Mouse (Mus musculus): ENCODE data around the gene Muc4.

Muc4 gene

DNA sequence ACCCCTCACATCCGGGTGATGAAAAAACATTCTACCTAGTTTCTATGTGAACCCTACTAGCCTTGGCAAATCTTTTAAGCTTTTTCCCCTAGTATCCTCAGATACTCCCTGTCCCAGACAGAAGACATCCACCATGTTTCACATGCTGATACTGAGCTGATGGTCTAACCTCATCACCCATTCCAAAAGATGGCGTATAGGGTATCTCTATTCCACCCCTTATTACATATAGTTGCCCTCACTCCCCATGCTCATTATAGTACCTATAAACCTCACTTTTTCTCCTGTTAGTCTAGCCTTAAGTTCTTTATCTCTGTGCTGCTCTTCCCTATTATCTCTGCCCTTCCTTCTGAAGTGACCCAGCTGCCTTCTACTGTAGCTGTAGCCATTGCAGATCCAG lies at the start of gene Muc4:
Gene Muc4 (plus strand): TSS at position 301 of the 400 bp plus-strand sequence.
- no peak for DNase-seq

DNA sequence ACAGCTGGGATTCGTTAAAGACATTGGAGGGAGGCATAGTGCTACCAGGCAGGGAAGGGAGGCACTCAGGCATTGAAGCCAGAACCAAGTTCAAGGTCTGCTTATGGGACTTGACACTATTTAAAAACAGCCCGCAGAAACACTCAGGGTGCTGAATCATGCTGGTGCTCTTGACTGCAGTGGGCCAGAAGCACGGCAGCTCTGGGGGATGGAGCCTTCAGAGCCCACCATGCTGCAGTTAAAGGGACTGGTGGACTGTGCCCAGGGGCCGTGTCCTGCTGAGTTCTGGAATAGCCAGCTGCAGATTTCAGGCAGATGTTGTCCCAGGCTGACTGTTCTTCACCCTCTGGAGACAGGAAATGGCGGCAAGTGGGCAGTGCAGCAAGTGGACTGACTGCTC lies 49.7 kb upstream of the Muc4 start:
- no peak for DNase-seq

DNA sequence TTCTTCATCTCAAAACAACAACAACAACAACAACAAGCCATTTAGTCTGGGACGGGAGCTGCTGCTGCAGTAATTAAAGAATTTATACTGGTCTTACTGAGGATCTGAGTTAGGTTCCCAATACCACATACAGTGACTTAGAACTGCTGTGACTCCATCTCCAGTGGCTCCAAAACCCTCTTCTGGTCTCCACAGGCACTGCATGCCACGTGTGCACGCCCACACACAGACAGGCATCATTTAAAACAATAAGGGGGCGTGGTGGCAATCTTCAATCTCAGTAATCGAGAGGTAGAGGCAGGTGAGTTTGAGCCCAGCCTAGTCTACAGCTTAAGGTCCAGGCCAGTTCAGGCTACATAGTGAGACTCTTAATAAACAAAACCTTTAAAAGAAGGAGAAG lies 48.5 kb upstream of the Muc4 start:
- DNase-seq = no peak

DNA sequence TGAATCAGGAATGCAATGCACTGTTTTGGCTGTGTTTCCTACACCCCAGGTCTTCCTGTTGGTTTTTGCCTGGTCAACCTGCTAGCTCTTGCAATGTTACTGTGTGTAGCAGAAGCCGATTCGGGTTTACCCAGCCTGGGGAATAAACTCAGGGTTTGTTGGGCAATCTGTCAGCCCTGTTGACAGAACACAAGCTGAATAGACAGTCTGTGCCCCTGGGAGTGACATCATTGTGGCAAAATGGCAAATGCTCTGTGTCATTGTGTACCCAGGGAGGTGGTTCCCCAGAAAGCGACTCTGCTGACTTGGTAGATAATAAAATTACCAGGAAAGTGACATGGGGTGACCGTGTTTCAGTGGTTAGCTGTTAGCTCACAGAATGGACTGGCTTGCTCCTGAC lies 46.9 kb upstream of the Muc4 start:
- DNase-seq = no peak

DNA sequence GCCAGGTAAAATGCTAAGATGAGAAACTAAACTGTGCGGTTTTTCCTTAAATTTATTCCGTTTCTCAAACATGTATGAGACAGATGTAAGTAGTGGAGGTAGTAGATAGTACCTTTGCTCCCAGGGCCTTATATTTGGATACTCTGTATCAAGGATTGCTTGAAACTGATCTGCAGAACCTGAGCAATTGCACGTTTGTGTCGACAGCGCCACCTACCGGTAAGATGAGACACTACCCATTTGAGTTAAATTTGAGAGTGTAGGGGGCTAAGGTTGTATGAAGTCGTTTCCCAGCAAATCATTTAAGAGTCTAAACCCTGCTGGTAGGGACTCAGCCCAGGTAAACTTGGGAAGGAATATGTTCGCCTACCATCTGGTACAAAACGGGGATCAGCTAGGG lies 46.2 kb upstream of the Muc4 start:
- DNase-seq = peak; percentile 81

DNA sequence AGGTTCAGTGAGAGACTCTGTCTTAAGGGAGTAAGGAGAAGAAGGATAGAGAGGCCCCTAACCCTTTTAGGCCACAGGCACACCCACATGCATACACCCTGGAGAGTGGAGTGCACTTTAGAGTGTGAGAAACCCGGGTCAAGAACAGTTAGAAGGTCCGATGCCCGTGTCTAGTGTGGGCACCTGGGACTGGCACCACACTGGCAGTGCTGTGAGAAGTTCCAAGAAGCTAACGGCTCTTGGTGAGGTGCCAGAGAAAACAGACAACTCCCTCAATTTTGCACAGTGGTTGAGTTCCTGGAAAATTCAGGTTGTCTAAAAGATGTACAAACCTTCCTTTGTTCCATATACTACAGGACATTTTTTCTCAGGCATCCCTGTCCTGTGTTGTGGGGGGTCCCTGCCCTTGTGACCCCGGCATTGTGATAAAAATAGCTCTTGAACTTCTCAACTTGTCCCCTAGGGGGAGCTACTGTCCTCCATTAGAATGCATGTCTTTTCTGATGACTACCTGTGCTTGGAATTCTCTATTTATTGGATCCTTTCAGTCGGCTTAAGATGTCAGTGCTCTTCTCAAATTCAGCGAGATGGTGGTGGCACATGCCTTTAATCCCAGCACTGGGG lies 38.7 kb upstream of the Muc4 start:
- peak; percentile 72 for DNase-seq

DNA sequence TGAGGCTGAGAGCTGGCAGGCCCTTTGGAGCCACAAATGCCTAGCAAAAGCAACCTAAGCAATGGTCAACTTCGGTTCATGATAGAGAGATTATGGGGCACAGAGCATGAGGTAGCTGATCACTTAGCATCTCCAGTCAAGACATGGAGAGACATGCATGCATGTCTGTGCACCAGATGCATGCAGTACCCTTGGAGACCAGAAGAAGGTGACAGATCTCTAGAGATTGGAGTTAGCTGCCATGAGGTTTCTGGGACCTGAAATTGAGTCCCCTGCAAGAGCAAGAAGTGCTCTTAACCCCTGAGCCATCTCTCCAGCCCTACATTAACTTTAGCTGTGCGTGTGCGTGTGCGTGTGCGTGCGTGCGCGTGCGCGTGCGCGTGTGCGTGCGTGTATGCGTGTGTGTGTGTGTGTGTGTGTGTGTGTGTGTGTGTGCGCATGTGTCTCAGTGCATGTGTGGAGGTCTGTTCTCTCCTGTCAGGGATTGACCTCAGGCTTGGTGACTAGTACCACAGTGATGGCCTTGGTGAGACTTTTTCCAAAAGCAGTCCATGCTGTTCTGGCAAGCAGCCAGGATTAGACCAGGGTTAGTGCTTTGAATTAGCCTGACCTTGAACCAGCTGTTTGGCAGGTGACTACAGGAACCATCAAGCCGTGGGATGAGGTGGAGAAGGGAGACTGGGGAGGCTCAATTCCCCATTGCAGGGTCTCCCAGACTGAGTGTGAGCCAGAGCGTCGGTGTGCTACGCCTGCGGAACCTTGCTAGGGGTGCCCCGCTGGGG lies 37.8 kb upstream of the Muc4 start:
- peak; percentile 32 for DNase-seq

DNA sequence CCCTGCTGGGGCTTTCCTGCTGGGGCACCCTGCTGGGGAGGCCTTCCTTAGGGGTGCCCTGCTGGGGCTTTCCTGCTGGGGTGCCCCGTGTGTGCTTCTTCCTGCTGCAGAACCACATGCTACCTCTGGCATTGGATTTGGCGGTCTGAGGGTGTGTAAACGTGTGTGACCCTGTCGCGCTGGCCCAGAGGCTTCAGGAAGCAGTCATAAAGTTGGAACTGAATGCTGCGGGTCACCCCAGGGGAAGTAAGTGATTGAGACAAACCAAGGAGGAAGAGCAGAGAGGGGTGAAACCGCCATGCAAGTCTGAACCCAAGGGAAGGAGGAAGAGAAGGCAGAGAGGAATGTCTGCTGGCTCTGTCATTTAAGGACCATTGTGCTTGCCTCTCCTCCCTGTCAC lies 37.1 kb upstream of the Muc4 start:
- DNase-seq = no peak

DNA sequence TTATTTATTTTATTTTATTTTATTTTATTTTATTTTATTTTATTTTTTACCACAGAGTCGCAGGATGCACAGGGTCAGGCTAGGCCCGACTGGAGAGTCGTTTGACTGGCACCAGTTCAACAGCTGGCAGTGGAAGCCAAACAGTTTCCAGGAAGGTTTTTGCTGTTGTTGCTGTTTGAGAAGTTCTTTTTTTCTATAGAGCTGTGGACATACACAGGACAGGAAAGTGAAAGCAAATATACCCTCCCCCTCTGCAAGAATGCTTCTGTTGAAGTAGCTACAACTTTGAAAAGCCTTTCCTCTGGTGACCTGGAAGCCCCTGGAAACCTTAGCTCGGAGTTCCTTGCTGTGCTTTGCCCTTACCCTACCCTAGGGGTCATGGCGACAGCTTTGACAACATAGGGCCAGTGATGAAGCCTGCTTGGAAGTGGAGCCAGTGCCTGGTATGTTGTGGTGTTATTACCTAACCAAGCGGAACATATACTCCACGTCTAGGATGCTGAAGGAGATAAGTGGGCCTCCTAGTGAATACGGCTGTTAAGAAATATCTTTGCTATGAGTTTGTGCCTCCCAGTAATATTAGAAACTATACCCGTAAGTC lies 32.3 kb upstream of the Muc4 start:
- no peak for DNase-seq

DNA sequence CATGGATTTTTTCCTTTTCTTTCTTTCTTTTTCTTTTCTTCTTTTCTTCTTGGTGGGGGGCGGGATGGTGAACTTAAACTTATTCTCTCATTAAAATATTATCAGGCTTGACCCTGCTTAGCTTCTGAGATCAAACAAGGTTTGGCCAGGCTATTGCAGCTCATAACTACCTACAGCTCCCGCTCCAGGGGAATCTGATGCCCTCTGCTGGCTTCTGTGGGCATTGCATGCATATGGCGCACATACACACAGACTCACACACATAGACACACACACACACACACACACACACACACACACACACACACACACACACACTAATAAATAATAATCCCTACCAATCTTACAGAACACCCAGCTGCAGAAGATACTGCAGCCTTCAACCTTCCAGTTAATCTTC lies 30.1 kb upstream of the Muc4 start:
- no peak for DNase-seq

DNA sequence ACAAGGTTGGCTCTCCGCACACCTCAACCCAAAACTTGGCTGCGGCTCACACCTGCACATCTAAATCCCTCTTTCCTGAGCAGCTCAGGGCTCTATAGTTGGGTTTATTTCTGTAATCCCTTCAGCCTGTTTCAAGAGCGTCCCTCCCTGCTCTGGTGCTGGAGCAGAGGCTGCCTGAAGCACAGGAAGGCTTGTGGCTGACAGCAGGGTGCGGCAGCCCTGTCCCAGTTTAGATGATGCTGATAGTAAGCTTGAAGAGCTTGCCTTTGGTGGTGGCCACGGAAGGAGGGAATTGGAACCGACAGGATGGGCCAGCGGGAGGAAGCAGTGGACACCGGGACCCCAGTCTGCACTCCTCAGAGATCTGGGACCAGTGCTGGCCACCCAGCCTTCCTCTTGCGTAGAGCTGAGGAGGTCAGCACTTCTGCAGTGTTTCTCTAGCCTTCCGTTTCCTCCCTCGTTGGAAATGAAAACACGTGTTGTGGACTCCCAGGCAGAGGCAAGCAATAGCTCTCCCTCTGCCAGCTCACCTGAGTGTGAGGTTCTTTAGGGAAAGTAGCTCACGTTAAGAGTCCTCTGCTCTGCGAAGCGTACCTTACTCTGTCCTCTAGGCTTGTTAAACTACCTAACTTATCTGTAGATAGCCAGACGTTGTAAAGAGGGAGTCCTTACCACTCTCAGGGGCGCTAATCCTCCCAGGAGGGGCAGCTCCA lies 28.4 kb upstream of the Muc4 start:
- DNase-seq = no peak

DNA sequence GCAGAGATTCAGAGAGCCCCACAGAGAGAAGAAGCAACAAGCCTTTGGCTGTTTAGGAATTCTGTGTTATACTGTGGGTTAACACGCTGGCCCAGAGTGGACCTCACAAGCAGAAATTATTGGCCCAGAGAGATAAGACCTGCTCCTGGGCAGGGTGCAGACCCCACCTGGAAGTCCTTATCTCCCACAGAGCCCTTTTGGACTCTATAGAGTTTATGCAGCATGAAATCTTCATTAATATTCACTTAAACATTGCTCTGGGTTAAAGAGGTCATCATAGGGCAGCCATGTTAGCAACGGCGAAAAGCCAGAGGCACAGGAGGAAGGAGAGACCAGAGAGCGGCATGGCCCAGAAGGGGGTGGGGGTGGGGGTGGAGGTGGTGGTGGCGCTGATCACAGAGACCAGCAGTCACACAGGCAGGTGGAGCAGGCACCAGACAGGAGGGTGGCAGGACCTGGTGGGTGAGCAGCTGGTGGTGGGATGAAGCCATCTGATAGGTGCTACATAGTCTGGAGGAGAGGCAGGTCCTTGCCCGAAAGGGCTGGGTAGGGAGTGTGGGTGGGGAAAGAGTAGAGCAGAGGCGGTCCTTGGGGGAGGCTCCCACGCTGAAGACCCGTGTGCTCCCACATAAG lies 27.7 kb upstream of the Muc4 start:
- no peak for DNase-seq

DNA sequence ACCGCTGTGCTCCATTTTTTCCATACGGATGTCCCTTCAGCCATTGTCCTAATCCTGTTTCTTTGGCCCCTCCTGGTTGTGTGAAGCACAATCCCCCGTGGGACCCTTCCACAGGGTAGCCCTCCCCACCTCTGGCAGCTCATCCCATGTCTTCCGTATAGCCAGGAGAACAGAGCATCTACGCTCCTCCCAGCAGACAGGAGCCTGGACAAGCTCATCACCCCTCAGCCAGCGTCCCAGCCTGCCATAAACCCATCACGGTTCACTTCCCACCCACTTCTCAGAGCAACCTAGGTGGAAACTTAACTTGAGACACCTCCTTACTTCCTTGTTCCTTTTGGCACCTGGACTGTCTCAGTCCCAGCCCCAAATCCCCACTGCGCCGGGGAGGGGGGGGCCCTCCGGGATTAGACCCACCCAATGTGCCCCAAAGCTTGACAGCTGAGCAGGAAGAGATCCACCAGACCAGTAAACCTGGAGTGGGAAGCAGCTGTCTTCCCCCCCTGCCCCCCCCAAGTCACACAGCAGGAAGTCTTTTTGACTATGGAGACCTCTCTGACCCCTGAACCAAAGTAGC lies 27.1 kb upstream of the Muc4 start:
- no peak for DNase-seq

DNA sequence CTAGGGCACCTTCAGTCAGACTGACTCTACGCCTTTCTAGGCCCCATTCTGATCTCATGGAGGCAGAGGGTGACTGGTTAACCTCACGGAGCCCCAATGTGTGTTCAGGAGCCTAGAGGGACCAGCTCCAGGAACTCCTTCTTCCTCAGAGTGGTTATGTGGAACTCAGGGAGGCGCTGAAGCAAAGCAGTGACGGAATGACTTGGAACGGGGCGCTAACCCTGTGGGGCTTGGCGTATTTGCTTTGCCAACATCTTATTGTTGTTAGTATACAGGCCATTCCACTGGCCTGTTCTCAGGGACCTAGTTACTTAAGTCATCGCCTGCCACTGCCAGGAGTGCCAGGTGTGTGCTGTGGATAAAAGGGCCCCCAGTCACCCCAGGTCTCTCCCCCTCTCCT lies 26.6 kb upstream of the Muc4 start:
- no peak for DNase-seq

DNA sequence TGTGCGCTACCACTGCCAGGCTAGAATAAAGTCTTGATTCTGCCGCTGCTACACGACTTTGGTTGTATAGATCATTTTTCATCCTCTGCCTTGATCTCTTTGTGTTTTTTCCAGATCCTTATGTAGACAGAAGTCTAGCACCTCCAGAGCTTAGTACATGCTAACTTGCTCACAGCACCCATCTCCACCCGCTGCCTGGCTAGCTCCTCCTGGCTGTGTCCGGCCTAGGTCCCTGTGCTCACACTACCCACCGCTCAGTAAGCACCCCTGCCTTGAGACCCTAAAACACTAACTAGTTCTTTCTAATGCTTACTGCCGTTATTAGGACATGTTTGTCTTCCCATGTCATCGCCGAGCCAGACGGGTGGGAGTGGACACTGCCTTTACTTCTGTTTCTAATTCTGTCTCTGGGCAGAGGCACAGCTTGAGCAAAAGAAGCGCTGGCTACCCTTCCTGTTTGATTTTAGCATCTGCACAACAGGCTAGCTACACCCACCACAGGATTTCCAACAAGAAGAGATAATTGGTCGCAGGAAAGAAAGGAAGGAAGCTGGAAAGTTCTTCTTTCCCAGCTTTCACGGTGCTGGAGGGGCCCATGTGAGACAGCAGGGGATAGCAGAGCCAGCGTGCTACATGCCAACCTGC lies 25.1 kb upstream of the Muc4 start:
- DNase-seq = no peak

DNA sequence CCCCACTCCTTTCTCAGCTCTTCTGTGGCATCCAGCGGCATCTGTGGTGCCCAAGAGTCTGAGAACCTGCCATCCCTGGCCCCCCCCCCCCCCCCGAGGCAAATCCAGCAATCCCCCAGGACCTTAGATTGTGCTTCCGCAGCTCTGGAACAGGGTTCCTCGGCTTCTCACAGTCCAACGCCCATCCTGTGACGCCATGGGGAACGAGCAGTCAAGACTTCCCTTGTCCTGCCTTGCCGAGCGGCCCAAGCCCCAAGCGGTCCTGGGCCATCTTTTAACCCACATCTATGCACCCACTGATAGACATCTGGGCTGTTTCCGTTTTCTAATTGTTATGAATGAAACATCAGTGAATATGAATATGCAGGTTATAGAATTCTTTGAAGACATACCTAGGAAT lies 23.5 kb upstream of the Muc4 start:
- DNase-seq = no peak

DNA sequence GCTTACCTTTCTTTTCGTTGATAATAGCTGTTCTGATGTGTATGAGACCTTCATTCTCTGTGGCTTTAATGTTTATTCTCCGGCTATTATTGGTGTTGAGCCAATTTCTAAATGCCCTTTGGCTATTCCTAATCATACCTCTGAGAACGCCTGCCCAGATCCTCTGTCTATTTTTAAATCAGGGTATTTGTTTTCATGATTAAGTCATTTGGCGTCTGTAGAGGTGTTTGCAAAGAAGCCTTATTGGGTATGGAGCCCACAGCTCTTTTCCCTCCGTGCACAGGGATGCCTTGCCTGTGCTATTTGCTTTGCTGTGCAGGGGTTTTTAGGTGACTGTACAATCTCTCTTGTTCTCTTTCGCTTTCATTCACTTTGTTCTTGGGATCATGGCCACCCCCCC lies 22.1 kb upstream of the Muc4 start:
- no peak for DNase-seq

DNA sequence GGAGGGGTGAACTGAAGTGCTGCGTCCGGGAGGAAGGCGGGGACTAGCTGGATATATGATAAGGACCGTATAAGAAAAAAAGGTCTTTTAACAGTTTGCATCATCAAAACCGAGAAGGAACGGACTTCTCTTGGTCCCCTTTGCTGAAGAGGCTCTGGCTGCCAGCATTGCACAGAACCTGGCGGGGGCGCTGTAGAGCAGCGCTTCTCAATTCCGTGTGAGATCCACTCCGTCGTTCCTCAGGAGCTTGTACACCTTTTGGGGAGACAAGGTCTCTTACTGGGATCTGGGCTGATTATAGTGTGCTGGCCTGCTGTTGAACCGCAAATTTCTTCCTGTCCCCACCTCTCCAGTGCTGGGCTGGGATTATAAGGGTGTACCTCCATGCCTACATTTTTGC lies 20.3 kb upstream of the Muc4 start:
- DNase-seq = peak; percentile 40

DNA sequence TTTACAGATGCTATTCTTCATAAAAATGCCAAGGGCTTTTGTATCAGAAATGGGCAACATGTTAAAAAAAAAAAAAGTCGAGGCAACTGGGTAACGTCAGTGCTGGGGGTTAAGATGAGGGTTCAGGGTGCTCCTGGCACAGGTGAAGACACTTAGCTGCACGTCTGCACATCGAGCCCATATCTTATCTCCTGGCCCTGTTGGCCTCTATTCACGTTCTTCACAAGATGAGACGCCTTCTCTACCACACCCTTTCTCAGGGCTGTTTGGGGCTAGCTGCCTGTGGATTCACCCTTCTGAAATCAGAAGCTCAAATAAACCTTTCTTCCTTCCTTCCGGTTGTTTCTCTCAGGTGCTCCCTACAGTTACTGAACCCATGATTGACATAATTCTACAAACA lies 12.5 kb upstream of the Muc4 start:
- DNase-seq = no peak

DNA sequence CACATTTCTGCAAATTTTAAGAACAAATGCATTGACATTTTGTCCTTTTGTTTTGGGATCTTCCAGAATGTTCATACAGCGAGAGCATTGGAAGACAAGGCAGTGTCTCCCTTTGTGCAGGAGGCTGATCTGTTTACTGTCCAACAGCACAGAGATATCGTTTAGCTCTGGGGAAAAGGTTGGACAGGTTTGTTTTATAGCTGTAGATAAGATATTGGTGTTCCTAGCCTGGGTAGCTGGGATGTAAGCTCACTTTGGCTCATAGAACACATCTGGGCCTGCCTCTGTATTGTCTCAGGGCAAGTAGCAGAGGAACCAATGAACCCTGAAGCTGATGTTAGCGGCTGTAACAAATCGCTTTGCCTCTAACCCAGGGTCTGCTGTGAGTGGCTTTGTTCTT lies 11.9 kb upstream of the Muc4 start:
- DNase-seq = no peak

DNA sequence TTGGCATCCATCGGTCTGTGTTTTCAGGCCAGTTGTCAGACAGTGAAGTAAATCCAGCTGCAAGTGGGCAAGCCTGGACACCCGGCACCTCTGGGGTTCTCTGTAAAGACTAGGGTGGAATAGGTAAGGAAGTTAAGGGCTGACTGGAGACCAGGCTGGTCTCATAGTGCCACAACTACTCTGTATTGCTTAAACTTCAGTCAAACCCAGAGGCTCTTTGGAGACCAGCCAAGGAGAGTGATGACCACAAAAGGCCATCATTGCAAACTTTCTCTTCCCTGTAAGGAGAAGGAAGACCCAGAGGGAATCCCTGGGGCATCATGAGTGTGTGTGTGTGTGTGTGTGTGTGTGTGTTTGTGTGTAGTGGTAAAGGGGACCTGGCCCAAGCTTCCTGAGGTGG lies 11.4 kb upstream of the Muc4 start:
- DNase-seq = no peak

DNA sequence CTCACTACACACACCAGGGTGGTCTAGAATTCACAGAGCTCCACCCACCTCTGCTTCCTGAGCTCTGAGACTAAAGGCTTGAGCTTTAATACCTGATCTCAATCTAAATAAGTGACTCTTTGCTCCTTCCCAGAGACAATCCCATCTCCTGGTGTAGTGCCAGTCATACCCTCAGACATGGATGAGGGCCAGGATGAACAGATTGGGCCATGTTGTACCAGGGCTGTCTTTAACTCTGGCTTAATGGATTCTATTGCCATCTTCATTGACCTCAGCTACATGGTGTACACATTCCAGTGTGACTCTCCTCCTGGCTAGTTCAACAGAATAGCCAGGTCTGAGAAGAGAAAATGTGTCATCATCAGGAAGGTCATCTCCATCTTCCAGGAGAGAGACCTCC lies 9.2 kb upstream of the Muc4 start:
- DNase-seq = no peak

DNA sequence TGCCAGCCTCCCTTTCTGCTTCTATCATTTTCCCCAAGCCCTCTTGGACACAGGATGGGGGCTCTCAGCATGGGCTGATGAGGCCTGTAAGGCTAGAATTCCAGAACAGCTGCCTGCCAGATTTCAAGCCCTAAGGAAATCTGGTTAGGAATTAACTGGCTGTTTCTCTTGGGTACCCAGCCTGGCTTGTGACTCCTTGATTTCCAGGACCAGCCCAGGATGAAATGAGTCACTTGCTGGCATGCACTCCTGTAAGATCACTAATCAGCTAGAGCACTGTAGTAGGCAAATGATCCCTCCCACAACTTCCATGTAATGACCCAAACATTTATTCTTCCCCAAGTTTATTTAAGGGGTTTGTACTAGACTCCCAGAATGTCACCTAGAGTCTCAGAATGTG lies 7.4 kb upstream of the Muc4 start:
- DNase-seq = no peak
